Mouse (Mus musculus): ENCODE results near the gene Gm16405. TPM values are rescaled to one million over a fixed set of nuclear protein-coding genes. Genes with fewer than 3 reads are reported as not detected.

Gm16405 gene
- 72.8 TPM for polyA plus RNA-seq (2014; fragmentation: Illumina TruSeq; extraction: RNeasy Lipid Tissue Mini Kit (QIAGEN cat#74804); ENCODE audit: low read depth, low replicate concordance)

GRCm38 (mm10) chrX:54530908-54531307 is at the start of gene Gm16405:
TSS of gene Gm16405 (plus strand) at chrX:54531208.

Other genes with a start within 250 kb of the Gm16405 start
- 72.8 TPM for gene Gm16430, start 91.0 kb downstream of the Gm16405 start, polyA plus RNA-seq (2014; fragmentation: Illumina TruSeq; extraction: RNeasy Lipid Tissue Mini Kit (QIAGEN cat#74804); ENCODE audit: low read depth, low replicate concordance)